Comparison of ENCODE assay signal across 8 mouse cellular contexts in the genomic region with DNA sequence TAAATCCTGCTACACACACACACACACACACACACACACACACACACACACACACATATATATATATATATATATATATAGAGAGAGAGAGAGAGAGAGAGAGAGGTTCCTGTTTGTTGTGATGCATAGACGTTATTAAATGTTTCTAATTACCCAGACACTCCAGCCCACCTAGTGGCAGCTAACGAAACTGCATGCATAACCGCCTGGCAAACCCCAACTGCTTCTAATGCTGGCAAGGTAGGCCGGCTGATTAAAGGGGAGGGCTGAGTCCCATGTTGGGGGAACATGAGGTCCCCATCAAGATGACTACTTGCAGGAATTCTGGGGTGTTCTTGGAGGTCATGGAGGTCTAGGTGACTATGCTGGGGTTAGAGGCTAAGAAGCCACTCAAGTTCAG.
DNase-seq lines count a peak whose midpoint lies in the region; ATAC-seq lines count a peak whose summit lies in the region.

No protein-coding gene starts in this region.

- WGBS in heart, embryonic 12.5 days = 9% methylated on average over 4 of the region's 4 CpGs
- 20% methylated on average over 4 of the region's 4 CpGs for WGBS in embryonic facial prominence, embryonic 11.5 days
- 16% methylated on average over 4 of the region's 4 CpGs for WGBS in neural tube, embryonic 11.5 days

- no peaks in the 10 kb centered on the region for H3K9me3 ChIP-seq in heart, embryonic 12.5 days (replicated peaks)
- H3K9me3 ChIP-seq in embryonic facial prominence, embryonic 11.5 days (replicated peaks; ENCODE audit: control insufficient read depth, low read length) = no peaks in the 10 kb centered on the region
- H3K9me3 ChIP-seq in neural tube, embryonic 11.5 days (ENCODE audit: control insufficient read depth, low read length) = no peaks in the 10 kb centered on the region

- no peak overlapping the region for H3K27ac ChIP-seq in heart, embryonic 12.5 days (ENCODE audit: poor library complexity, severe bottlenecking)
- no peak overlapping the region for H3K27ac ChIP-seq in embryonic facial prominence, embryonic 11.5 days (replicated peaks; ENCODE audit: low read depth, low read length)
- no peak overlapping the region for H3K27ac ChIP-seq in neural tube, embryonic 11.5 days (ENCODE audit: low read depth, low read length)

- H3K4me2 ChIP-seq in heart, embryonic 12.5 days = no peak overlapping the region
- no peak overlapping the region for H3K4me2 ChIP-seq in embryonic facial prominence, embryonic 11.5 days (ENCODE audit: low read depth, low read length)
- H3K4me2 ChIP-seq in neural tube, embryonic 11.5 days (ENCODE audit: low read depth) = no peak overlapping the region

- H3K27me3 ChIP-seq in heart, embryonic 12.5 days (replicated peaks) = peaks cover 5% of the 10 kb centered on the region; the same call in 1 of the 2 replicates
- no peaks in the 10 kb centered on the region for H3K27me3 ChIP-seq in embryonic facial prominence, embryonic 11.5 days (ENCODE audit: control insufficient read depth, insufficient read depth, low read length)
- no peaks in the 10 kb centered on the region for H3K27me3 ChIP-seq in neural tube, embryonic 11.5 days (ENCODE audit: control insufficient read depth, insufficient read depth, low read length)

- H3K36me3 ChIP-seq in heart, embryonic 12.5 days = no peaks in the 10 kb centered on the region
- no peaks in the 10 kb centered on the region for H3K36me3 ChIP-seq in embryonic facial prominence, embryonic 11.5 days (replicated peaks; ENCODE audit: control insufficient read depth, insufficient read depth, low read depth, low read length)
- H3K36me3 ChIP-seq in neural tube, embryonic 11.5 days (ENCODE audit: control insufficient read depth, insufficient read depth, low read length) = no peaks in the 10 kb centered on the region

- peak; percentile 32 for DNase-seq in heart, adult 8-10 months (ENCODE audit: low spot score)
- peak; percentile 25 to 45 for DNase-seq in B cell, adult 2 months
- DNase-seq in adrenal gland, postnatal 14 days = peak; percentile 70
- peak; percentile 73 for DNase-seq in embryonic facial prominence, embryonic 11.5 days (ENCODE audit: low spot score)
- peak; percentile 46 to 84 for DNase-seq in layer of hippocampus, postnatal 25 days (ENCODE audit: extremely low spot score in 1 of 2, low spot score in 1 of 2)
- peak; percentile 66 for DNase-seq in neural tube, embryonic 11.5 days (ENCODE audit: low spot score)
- peak; percentile 34 for DNase-seq in urinary bladder, adult 2 months (ENCODE audit: low spot score)

- H3K4me3 ChIP-seq in heart, embryonic 12.5 days = no peak overlapping the region
- H3K4me3 ChIP-seq in embryonic facial prominence, embryonic 11.5 days (ENCODE audit: low read depth, low read length) = no peak overlapping the region
- H3K4me3 ChIP-seq in neural tube, embryonic 11.5 days (ENCODE audit: low read depth, low read length) = no peak overlapping the region

- ATAC-seq in heart, embryonic 12.5 days (ENCODE audit: insufficient number of reproducible peaks, low FRiP score) = no peak
- ATAC-seq in embryonic facial prominence, embryonic 11.5 days (replicated peaks; ENCODE audit: insufficient number of reproducible peaks, low FRiP score, low TSS enrichment, low read depth) = no peak
- ATAC-seq in neural tube, embryonic 11.5 days (ENCODE audit: insufficient read depth, low FRiP score, low TSS enrichment) = no peak

- H3K9ac ChIP-seq in heart, embryonic 12.5 days = no peak overlapping the region
- no peak overlapping the region for H3K9ac ChIP-seq in embryonic facial prominence, embryonic 11.5 days (replicated peaks; ENCODE audit: low read length)
- no peak overlapping the region for H3K9ac ChIP-seq in neural tube, embryonic 11.5 days (ENCODE audit: low read length)

- no peaks in the 10 kb centered on the region for H3K4me1 ChIP-seq in heart, embryonic 12.5 days (replicated peaks)
- no peaks in the 10 kb centered on the region for H3K4me1 ChIP-seq in embryonic facial prominence, embryonic 11.5 days (ENCODE audit: control insufficient read depth, insufficient read depth, low read length)
- no peaks in the 10 kb centered on the region for H3K4me1 ChIP-seq in neural tube, embryonic 11.5 days (ENCODE audit: control insufficient read depth, insufficient read depth, low read length)
